Mouse (Mus musculus) liver, adult 2 months (tissue): Measurements from ENCODE around the gene C2cd5.

Experiments
- CTCF ChIP-seq: fragments of 200-500 bp; IDR thresholded peaks from 2 replicates; pipeline ENCODE4 v1.5.1; 2011; ENCODE audit warnings: low read depth, low read length, control low read depth
- POLR2A ChIP-seq: fragments of 200-500 bp; IDR thresholded peaks from 2 replicates; pipeline ENCODE4 v1.6.1; 2011; ENCODE audit warnings: low read length, control low read depth; ENCODE audit not compliant: insufficient read depth; ENCODE audit errors: extremely low read depth

- no peak for TF ChIP-seq CTCF
- no peak for TF ChIP-seq POLR2A
Observed at GRCm38 (mm10) chr6:142979665-142980660, 120.0 kb downstream of the C2cd5 start.
